Mouse (Mus musculus): Measurements from ENCODE around the gene Tspoap1.

GRCm38 (mm10) chr11:87750043-87750421 lies 10.3 kb upstream of the Tspoap1 start:
- no peak for TF ChIP-seq POLR2A (IDR thresholded peaks at IDR 0.05; ENCODE audit: insufficient read depth, low read depth, low read length)
- no peak for TF ChIP-seq CTCF (IDR thresholded peaks at IDR 0.05; ENCODE audit: insufficient read depth, low read depth, low read length)

All from olfactory bulb, adult 2 months (tissue).